Mouse (Mus musculus): ENCODE results near the gene Fndc4.

Fndc4 gene

DNA sequence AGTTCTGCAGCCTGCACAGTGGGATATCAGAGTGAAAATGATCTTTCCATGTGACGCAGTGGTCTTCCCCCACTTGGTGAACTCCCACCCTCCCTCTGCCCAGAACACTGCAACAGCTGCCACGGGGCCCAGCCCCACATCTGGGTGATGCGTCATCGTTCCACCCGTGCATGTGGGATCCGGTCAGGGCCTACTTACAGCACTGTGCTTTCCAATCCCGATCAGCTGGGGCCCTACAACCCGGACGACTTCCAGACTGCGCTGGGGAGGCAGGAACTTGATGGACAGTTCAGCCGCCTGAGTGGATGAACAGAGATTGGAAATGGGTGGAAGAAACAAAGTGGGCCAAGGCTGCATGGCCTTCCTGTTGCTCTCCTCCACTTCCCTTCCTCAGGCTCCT lies 38.3 kb downstream of the Fndc4 start:
- DNase-seq (ENCODE audit: low spot score) = no peak

DNA sequence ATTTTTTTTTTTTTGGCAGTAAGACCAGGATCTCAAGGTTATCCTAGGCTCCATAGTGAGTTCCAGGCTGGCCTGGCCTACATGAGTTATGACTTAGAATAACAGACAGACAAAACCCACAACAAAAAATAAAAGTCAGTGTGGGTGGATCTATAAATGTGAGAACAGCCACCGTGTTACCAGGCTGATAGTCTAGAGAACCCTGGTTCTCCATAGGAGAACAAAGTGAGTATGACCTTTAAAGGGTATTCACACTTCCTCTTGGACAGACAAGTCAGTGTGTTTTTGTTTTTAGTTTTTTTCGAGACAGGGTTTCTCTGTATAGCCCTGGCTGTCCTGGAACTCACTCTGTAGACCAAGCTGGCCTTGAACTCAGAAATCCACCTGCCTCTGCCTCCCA lies 39.9 kb downstream of the Fndc4 start:
- no peak for DNase-seq (ENCODE audit: low spot score)

DNA sequence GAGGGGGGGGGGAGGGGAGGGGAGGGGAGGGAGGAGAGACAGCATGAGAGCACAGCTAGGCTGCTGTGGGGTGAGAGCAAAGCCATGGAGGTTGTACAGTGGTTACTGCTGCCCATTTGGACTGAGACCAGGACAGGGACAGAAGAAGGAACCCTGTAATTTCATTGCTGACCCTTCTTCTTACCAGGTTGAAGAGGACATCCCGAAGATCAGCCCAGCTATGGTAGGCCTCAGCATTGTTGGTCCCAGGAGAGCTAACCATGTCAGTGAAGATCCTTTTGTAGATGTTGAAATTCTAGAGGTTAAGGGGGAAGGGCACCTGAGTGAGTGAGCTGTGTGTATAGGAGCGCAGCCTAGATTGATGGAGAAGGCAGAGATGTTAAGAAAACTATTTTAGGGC lies 40.5 kb downstream of the Fndc4 start:
- no peak for DNase-seq (ENCODE audit: low spot score)

DNA sequence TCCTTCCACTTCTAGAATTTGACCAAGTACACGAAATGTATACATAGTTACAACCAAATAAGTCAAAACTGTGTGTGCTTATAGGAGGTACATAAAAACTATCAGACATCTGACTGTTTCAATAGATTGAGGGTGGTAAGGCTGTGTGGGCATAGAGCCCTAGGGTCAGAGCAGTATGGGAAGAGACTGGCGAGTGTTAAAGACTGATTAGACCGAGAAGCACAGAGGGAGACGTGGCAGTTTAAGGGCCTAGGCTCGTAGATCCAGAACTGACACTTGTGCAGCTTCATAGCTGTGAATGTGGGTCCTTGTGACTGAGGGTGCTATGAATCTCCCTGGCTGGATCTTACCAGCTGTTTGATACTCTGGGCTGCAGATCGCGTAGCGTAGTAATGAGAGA lies 41.0 kb downstream of the Fndc4 start:
- no peak for DNase-seq (ENCODE audit: low spot score)

DNA sequence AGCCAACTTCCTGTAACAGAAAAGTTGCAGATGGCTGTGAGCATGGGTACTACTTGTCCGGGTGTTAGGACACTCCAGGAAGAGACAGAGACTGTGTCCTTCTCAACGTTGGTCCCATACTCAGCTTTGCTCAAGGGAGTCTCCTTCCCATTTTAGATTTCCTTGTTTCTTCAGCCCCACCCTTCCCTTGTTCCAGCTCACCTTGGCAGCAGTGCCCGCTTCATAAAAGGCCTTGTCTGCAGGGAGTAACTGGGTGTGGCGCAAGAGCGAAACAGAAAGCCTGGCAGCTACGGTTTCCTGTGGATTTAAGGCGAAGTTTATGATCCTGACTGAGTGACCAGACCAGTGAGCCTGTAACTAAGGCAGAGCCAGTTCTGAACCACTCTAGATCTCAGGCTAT lies 41.4 kb downstream of the Fndc4 start:
- no peak for DNase-seq (ENCODE audit: low spot score)

DNA sequence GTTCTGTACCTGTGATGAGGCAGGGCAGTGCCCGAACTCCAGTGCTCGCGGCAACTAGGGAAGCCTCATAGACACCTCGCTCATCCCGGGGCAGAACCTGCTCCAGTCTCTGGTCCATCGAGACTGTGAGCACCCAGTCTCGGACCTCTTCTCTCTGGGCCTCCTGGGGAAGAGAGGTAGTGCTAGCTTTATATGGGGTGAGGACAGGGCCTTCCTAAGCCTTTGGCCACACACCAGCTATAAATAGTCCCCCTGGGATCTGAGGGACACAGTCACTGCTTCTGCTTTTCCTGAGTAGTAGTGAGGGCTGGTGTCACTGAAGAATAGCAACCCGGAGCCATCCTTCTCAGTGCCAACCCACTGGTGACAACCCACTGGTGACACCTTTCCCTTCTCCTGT lies 42.1 kb downstream of the Fndc4 start:
- DNase-seq (ENCODE audit: low spot score) = no peak

DNA sequence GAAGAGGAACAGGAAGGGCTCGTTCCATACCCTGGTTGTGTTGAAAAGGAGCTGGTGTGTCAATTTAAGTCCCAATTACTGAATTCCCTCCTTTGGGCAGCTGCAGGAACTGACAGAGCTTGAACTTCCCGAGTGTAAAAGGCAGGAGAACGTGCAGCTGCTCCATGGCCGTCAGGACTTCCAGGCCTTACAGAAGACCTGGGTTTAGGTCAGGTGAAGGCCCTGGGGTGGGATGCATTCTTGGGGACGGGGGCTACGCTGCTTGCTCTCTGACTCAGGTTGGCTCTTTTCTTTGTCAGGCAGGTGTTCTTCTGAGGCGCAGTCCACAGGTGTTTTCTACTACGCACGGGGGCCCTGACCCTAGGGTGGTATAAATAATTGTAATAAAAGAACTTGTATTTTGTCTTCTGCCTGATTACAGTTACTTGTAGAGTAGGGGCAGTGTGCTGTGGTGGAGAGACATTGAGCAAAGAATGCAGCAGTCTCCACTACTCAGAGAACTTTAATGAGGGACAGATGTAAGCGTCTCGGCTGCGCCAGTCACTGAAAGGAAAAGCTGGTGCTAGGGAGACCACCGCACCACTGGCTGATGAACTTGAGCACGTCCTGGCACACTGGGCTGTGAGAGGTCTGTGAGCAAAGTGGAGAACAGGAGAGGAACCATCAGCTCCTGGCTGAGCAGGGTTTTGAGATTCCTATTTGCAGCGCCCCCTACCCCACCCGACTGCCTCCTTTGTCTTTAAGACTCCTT lies 42.9 kb downstream of the Fndc4 start:
- no peak for DNase-seq (ENCODE audit: low spot score)

DNA sequence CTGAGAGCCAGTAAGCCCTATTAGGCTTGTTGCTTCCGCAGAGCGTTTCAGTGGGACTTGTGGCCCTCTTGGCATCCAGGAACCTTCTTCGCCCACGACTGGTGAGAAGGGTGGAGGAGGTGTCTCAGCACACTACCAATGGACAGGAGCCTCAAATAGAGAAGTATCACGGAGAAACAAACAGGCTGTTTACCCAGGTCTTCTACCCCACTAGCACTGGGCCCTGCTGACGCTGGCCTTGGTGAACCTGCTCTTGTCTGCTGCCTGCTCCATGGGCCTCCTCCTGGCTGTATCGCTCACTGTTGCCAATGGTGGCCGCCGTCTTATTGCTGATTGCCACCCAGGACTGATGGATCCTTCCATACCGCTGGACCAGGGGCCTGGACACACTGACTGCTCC lies 43.7 kb downstream of the Fndc4 start:
- no peak for DNase-seq (ENCODE audit: low spot score)

DNA sequence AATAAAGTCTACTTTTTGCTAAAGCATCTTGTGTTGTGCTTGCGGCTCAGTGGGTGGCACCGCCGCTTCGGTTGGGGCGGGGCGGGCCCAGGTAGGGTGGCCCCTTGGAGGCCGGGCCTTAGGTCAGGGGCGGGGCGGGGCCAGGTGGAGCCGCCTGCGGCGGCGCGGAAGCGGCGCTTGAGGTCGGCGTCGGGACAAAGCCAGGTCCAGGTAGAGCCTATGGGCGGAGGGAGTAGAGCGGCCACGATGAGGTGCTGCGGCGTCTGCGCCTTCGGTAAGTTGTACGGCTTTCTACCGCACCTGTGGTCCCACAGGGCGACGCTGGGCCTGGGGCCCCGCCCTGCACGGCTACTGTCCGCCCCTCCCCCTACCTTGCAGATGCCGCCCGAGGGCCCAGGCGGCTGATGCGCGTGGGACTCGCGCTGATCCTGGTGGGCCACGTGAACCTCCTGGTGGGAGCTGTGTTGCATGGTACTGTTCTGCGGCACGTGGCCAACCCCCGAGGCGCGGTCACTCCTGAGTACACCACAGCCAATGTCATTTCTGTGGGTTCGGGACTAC lies 44.3 kb downstream of the Fndc4 start, which contains the start of gene Krtcap3:
Gene Krtcap3 (plus strand): TSS at position 151 of the 561 bp plus-strand sequence.
- DNase-seq (ENCODE audit: low spot score) = no peak

DNA sequence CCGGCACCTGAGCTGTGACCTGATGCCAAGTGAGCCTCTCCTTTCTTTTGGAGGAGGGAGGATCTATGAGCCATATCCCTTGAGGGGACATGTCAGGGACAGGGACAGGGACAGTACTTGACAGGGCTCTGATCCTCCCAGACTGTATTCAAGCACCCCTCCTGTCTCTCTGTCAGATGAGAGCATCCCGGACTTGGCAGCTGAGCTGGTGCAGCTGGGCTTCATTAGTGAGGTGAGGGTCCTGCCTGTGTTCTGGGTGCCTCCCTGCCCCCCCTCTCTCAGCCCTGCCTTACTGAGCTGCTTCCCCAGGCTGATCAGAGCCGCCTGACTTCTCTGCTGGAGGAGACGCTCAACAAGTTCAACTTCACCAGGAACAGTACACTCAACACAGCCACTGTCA lies 45.2 kb downstream of the Fndc4 start:
- DNase-seq (ENCODE audit: low spot score) = no peak
